Mouse (Mus musculus) spleen, postnatal 10 days (tissue): Measurements from ENCODE around the gene Wdr45.

Source experiments
- DNase-seq, 2 experiments: peaks; one replicate each; pipeline ENCODE4 v3.0.0; 2021 to 2022; ENCODE audit warnings: low spot score in 2 of 2

Gene Wdr45

DNA sequence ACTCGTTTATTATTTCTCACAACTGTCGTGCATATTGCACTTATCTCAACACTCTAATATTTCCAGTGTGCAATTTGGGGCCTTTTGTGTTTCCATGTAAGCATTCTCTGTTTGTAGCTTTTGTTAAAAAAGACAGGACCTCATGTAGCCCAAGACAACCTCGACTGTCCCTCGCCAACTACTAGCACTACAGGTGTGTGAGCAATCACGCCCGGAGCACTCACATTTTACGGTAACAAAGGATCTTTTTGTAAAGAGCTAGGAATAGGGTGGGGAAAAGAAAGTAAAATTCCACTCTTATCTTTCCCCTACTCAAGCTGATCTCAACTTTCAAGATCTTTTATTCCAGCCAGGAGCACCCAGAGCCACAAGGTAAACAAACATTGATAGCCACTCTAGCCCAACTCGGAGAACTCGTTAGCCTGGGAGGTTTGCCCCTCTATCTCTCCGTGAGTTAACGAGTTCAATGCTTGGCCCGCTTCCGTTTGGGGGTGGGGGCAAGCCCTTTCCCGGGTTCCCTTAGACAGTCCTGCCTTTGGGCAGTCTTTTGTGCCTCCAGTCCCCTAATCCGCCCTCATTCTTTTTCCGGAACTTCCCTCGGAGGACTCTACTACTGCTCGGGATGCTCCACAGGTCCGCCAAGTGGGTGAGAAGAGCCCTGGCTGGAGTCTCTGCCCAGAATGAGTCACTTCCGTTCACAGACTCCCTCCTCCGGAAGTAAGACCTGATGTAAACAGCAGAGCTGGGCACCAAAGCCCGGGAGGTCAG is 7.6 kb downstream of the Wdr45 start, which contains the start of gene Gm45208:
Gm45208 (plus strand) TSS at position 732 of the 768 bp plus-strand sequence.
- DNase-seq: peak; percentile 72 to 73

DNA sequence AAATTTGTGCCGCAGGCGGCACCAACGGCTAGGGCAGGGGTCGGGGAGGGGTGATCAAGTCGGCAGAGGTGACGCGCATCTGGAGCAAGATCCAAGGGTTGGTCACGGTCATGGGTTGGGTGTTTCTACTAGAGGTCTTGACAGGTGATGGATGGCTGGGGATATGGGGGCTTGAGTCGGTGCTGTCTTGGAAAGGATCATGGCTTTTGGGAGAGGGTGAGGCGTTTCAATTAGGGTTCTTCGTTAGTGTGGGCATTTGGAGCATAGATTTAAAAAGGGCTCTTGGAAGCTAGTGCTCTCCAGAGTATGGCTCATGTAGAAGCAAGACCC is 8.1 kb downstream of the Wdr45 start:
- DNase-seq: no peak

GRCm38 (mm10) chrX:7722691-7723090 is 8.6 kb downstream of the Wdr45 start:
- DNase-seq: no peak

DNA sequence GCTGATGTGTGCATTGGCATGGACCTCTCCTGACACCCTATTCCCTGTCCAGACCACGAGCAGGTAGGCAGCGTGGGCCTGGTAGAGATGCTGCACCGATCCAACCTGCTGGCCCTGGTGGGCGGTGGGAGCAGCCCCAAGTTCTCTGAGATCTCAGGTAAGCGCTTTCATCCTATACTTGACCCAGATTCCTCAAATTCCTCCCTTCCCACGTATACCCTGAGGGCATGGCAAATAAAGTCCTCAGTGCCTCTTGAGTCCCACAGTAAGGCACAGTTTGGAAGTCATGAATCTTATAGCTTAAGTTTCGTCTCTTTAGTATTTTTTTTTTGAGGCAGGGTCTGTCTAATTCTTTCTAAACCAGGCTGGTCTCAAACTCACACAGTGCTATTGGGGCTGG is 10.0 kb downstream of the Wdr45 start:
- no peak for DNase-seq

DNA sequence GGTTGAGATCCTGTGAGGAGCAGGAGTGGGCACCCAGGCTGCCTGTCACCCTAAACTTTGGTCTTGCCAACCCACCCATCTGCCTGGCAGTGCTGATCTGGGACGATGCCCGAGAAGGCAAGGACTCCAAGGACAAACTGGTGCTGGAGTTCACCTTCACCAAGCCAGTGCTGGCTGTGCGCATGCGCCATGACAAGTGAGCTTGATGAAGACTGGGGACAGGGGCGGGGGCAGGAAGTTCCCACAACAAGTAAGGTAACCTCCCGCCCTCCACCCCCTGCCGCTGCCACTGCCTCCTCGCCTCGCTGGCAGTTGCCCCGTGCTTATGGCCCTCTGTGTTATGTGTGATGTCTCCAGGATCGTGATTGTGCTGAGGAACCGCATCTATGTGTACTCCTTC is 11.7 kb downstream of the Wdr45 start:
- no peak for DNase-seq

- no peak for DNase-seq
These were observed 13.0 kb downstream of the Wdr45 start for GRCm38 (mm10) chrX:7727176-7727575.

DNA sequence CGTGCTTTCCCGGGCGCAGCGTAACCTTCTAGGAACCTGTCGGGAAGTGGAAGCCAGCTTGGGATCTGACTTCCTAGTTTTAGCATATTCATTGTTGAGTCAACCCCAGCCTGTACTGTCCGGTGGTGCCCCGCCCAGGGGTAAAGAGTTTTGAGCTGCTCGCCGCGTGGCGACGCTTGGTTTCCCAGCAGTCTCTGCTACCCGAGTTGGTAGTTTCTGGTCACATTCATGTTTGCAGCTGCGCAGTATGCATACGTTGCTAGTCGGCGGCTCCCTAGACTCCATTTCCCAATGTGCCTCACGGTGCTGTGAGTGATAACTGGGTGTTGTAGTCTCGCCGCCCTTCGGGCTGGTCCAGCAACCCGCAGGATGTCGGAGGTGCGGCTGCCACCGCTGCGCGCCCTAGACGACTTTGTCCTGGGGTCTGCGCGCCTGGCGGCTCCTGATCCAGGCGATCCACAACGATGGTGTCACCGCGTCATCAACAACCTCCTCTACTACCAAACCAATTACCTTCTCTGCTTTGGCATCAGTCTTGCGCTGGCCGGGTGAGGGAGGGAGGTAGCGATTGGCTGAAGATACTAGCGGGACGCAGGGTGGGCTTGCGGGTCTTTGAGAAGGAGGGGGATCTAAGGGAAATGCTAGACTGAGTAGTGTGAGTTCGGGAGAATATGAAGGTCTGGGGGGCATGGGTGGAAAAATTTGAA is 14.2 kb downstream of the Wdr45 start, which contains the start of gene Praf2:
Praf2 (plus strand) TSS at position 225 of the 707 bp plus-strand sequence.
- DNase-seq: peak; percentile 38 to 76

GRCm38 (mm10) chrX:7728922-7729265 is 14.8 kb downstream of the Wdr45 start:
- DNase-seq: no peak

DNA sequence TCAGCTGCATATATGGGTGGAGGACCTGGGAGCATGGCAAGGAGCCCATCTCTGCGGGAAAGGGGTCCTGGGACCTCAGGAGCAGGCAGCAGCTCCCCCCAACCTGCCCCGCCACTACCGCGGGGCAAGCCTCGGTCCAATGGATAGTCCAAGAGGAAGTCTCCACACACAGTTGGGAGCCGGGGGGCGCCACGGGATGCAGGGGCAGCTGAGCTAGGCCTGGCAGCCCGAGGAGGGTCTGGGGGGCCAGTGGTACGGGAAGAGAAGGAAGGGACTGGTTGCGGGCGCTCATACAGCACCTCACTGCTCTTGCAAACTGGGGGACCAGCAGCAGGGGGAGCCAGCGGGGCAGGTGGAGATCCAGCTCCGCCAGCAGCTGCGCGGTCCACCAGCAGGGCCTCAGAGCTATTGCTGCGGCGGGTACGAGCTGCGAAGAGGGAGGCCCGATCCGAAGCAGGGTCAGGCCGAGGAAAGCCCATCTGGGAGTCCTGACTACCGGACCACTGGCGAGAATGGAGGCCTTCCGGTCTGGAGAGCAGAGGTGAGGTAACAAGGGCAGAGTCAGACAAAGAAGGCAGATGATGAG is 19.5 kb downstream of the Wdr45 start:
- DNase-seq: peak; percentile 82 to 93

DNA sequence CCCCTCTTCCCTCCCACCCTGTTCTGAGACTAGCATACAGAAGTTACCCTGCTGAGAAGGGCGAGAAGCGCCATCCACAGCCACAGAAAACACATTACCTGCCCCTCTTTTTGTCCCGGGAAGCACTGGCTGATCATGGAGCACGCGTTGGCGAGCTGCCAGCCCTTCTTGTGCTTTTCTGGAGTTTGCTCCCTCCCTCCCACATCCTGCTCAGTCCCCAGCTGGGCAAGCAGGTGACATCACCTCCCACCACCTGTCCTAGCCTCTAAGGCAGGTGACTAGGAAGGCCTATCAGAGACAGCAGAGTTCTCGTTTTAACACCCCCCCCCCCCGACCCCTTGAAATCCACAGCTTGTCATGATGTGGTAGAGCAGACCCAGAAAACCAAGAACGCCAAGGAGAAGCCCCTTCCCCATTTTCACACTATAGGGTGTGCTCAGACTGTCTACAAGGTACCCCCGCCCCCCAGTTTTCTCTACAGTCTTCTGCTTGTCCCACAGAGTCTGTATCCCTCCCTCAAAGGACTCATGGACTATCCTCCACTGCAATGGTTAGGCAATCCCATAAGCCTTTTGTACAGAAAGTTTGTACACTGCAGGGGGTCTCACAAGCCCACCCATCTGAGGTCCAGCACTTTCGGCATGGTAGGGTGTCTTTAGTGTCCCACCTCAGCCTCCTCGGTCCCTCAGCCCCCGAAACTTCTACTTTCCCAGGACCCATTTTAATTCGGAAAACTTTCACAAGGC is 25.4 kb downstream of the Wdr45 start:
- no peak for DNase-seq

GRCm38 (mm10) chrX:7740082-7740819 is 26.1 kb downstream of the Wdr45 start:
- no peak for DNase-seq

GRCm38 (mm10) chrX:7741103-7741502 is 27.0 kb downstream of the Wdr45 start:
- no peak for DNase-seq

GRCm38 (mm10) chrX:7743470-7743869 is 29.3 kb downstream of the Wdr45 start:
- no peak for DNase-seq

DNA sequence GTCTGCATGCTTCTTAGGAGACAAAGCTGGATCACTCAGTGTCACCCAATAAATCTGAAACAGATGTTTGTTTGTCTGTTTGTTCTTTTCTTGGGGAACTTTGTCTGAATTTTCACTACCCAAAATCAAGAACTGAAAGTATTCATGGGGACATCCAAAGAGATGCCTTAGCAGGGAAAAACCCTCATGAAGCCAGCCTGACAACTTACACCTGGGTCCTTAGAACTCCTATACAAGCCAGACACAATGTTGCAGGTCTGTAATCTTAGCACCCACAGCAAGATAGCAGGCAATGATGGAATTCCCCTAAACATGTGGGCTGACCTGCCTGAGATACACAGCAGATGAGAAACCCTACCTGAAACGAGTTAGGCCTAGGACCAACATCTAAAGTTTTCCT is 30.8 kb downstream of the Wdr45 start:
- no peak for DNase-seq

DNA sequence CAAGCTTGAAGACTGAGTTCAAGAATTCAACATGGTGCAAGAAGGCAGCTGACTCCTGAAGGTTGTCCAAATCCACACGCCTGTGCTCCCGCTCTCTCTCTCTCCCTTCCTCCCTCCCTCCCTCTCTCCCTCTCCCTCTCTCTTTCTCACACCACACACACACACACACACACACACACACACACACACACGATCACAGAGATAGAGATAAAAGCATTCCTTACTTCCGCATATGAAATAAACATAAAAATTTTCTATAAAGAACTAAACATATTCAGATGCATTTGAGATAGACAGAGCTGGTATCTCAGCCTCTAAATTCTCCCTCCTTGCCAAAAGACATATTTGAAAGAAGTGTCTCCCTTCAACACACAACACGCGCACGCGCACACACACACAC is 31.3 kb downstream of the Wdr45 start:
- no peak for DNase-seq

- DNase-seq: peak in 1 of 2 experiments; percentile 27
These were observed 36.4 kb downstream of the Wdr45 start, which contains the start of gene Ccdc120 for GRCm38 (mm10) chrX:7750432-7751116. TSS of gene Ccdc120 (minus strand) at chrX:7750905.

GRCm38 (mm10) chrX:7753627-7754026 is 39.5 kb downstream of the Wdr45 start:
- DNase-seq: peak in 1 of 2 experiments; percentile 42

DNA sequence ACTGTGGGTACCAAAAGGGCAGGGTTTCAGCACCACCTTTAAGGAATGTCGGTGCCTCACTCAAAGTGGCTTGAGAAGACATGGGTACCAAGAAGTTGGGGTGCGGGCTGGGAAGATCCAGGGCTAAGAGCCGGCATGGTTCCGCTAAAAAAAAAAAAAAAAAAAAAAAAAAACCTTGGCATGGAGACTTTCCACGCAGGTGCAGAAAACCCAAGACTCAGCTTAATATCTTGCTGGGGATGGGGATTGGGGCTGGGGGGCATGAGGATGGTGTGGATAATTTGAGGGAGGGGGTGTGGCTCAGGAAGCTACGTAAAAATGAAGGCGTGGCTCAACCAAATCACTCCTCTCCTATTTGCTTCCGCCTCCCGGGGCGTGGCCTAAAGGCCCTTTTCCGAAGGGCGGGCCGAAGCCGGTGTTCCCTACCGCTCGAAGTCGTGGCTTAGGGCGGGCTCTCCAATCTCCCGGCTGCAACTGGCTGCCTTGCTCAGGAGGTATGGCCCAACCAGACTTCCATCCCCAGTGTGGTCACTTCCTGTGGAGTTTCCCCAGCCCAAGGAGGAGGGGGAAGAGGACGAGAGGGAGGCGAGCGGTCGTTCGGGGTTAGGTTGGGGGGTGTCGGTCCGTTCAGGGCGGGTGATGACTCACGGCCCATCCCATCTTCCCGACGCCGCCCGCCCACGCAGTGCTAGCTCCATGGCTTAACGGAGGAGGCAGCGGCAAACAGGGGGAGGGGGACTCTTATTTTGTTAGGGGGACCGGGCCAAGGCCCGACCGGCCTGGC is 48.2 kb downstream of the Wdr45 start, which contains the start of gene Tfe3:
Tfe3 (plus strand) TSS at position 424 of the 784 bp plus-strand sequence.
- DNase-seq: peak; percentile 71 to 92

DNA sequence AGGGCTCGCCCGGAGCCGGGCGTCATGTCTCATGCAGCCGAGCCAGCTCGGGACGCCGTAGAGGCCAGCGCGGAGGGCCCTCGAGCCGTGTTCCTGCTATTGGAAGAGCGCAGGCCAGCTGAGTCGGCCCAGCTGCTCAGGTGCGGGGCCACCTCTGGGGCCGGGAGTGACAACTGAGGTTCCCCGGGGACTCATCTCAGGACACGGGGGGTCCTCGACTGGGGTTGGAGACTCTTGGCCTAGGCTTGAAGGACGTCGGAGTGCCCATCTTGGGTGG is 48.7 kb downstream of the Wdr45 start:
- no peak for DNase-seq
